In genomic region chr12:74410511-74410910, GRCm38 (mm10) we compare ENCODE assay signal across 23 mouse cellular contexts.
DNase-seq lines count a peak whose midpoint lies in the region; ATAC-seq and TF ChIP-seq lines count a peak whose summit lies in the region.
"Had no signal": no experiment of that assay in that cellular context is flagged by ENCODE, and none has a peak within 500 bp of the region (broad histone marks: within the 10 kb centered on the region; RNA-seq: fewer than 3 reads in every experiment).

No protein-coding gene starts in this region.

- no peaks in the 10 kb centered on the region for H3K9me3 ChIP-seq in forebrain, postnatal 0 days (ENCODE audit: low read length)
- no peaks in the 10 kb centered on the region for H3K9me3 ChIP-seq in forebrain, embryonic 13.5 days (replicated peaks)
- H3K9me3 ChIP-seq: forebrain, embryonic 10.5 days; limb, embryonic 12.5 days; liver, embryonic 12.5 days; midbrain, embryonic 10.5 days; neural tube, embryonic 13.5 days had no signal

- TF ChIP-seq CTCF in forebrain, postnatal 0 days (IDR thresholded peaks at IDR 0.05; ENCODE audit: low read depth) = no peak
- no peak for TF ChIP-seq CTCF in left cerebral cortex, adult 2 months (IDR thresholded peaks at IDR 0.05)

- intact Hi-C loops in left cerebral cortex, postnatal 4 days (cut with DNase I) = no loop called here
- intact Hi-C loops in left cerebral cortex, adult 2 months (cut with DNase I) = no loop called here

- no peak for ATAC-seq in forebrain, postnatal 0 days
- ATAC-seq in forebrain, embryonic 13.5 days = no peak
- ATAC-seq: liver, embryonic 12.5 days had no signal

- no peak overlapping the region for H3K27ac ChIP-seq in forebrain, postnatal 0 days (ENCODE audit: low read depth, low read length)
- H3K27ac ChIP-seq in forebrain, embryonic 13.5 days = no peak overlapping the region
- H3K27ac ChIP-seq in left cerebral cortex, adult 2 months = no peak overlapping the region
- H3K27ac ChIP-seq: forebrain, embryonic 10.5 days; kidney, postnatal 0 days; layer of hippocampus, adult 2 months; limb, embryonic 12.5 days; liver, embryonic 12.5 days; midbrain, embryonic 10.5 days; neural tube, embryonic 13.5 days had no signal

- no peaks in the 10 kb centered on the region for H3K27me3 ChIP-seq in forebrain, postnatal 0 days (ENCODE audit: insufficient read depth, low read length)
- no peaks in the 10 kb centered on the region for H3K27me3 ChIP-seq in forebrain, embryonic 13.5 days
- H3K27me3 ChIP-seq: limb, embryonic 12.5 days; liver, embryonic 12.5 days; neural tube, embryonic 13.5 days had no signal

- H3K4me1 ChIP-seq in forebrain, postnatal 0 days (ENCODE audit: insufficient read depth) = no peaks in the 10 kb centered on the region
- H3K4me1 ChIP-seq in forebrain, embryonic 13.5 days = no peaks in the 10 kb centered on the region
- H3K4me1 ChIP-seq: forebrain, embryonic 10.5 days; limb, embryonic 12.5 days; liver, embryonic 12.5 days; midbrain, embryonic 10.5 days; neural tube, embryonic 13.5 days had no signal

- WGBS in forebrain, postnatal 0 days = 52% methylated on average over 2 of the region's 2 CpGs
- WGBS in forebrain, embryonic 13.5 days = 79% methylated on average over 2 of the region's 2 CpGs

- peak; percentile 68 for DNase-seq in forebrain, postnatal 0 days
- peak; percentile 37 for DNase-seq in left cerebral cortex, postnatal 4 days
- DNase-seq in left cerebral cortex, adult 2 months (ENCODE audit: extremely low spot score in 1 of 2, low spot score in 2 of 2) = no peak
- DNase-seq in right cerebral cortex, postnatal 10 days (ENCODE audit: low spot score in 2 of 2) = peak; percentile 51 to 58
- DNase-seq in right cerebral cortex, adult 2 months (ENCODE audit: low spot score in 2 of 2) = no peak
- peak; percentile 9 for DNase-seq in lung, postnatal 14 days
- DNase-seq in urinary bladder, postnatal 10 days (ENCODE audit: low spot score) = no peak
- DNase-seq: B cell, adult 2 months; embryo, embryonic 11 days; gastrocnemius, postnatal 10 days; heart, adult 11 months; heart, postnatal 36 days; kidney, adult 18-20 months; layer of hippocampus, postnatal 36 days; thymus, postnatal 14 days had no signal

- H3K9ac ChIP-seq in forebrain, postnatal 0 days = no peak overlapping the region
- H3K9ac ChIP-seq in forebrain, embryonic 13.5 days = no peak overlapping the region
- H3K9ac ChIP-seq: limb, embryonic 12.5 days; liver, embryonic 12.5 days; neural tube, embryonic 13.5 days had no signal

- no peak overlapping the region for H3K4me2 ChIP-seq in forebrain, postnatal 0 days (ENCODE audit: low read depth)
- H3K4me2 ChIP-seq in forebrain, embryonic 13.5 days = no peak overlapping the region
- H3K4me2 ChIP-seq: limb, embryonic 12.5 days; liver, embryonic 12.5 days; neural tube, embryonic 13.5 days had no signal

- H3K4me3 ChIP-seq in forebrain, postnatal 0 days (ENCODE audit: low read depth, low read length) = no peak overlapping the region
- no peak overlapping the region for H3K4me3 ChIP-seq in forebrain, embryonic 13.5 days
- no peak overlapping the region for H3K4me3 ChIP-seq in left cerebral cortex, adult 2 months
- H3K4me3 ChIP-seq: forebrain, embryonic 10.5 days; layer of hippocampus, adult 2 months; limb, embryonic 12.5 days; liver, embryonic 12.5 days; midbrain, embryonic 10.5 days; neural tube, embryonic 13.5 days had no signal

- H3K36me3 ChIP-seq in forebrain, postnatal 0 days (ENCODE audit: insufficient read depth) = no peaks in the 10 kb centered on the region
- H3K36me3 ChIP-seq in forebrain, embryonic 13.5 days (ENCODE audit: poor library complexity, severe bottlenecking) = no peaks in the 10 kb centered on the region
- H3K36me3 ChIP-seq: forebrain, embryonic 10.5 days; limb, embryonic 12.5 days; liver, embryonic 12.5 days; midbrain, embryonic 10.5 days; neural tube, embryonic 13.5 days had no signal

Comparison
In these comparisons a context has a peak if more than half of its experiments do, and no peak if none do; other contexts are left out.
1. DNase-seq: peak in forebrain, postnatal 0 days (single experiment), left cerebral cortex, postnatal 4 days (single experiment), right cerebral cortex, postnatal 10 days (2 of 2) and lung, postnatal 14 days (single experiment); none in left cerebral cortex, adult 2 months (0 of 2), right cerebral cortex, adult 2 months (0 of 2) and urinary bladder, postnatal 10 days (single experiment).